Mouse (Mus musculus) heart, postnatal 0 days (tissue): ENCODE measurements at regions not wholly inside any gene's neighbourhood (a gene's known extent, or its start where the extent isn't known, plus 50 kb on each side); places are given as distances from the start of the nearest gene placed in this dataset.

ENCODE experiments used
- CTCF ChIP-seq: IDR thresholded peaks from 2 replicates; pipeline ENCODE4 v1.5.1; 2016; ENCODE audit warnings: antibody characterized with exemption, control low read depth, low read depth
- EP300 ChIP-seq: IDR thresholded peaks from 2 replicates; pipeline ENCODE4 v1.6.1; 2016; ENCODE audit warnings: antibody characterized with exemption, low read depth

DNA sequence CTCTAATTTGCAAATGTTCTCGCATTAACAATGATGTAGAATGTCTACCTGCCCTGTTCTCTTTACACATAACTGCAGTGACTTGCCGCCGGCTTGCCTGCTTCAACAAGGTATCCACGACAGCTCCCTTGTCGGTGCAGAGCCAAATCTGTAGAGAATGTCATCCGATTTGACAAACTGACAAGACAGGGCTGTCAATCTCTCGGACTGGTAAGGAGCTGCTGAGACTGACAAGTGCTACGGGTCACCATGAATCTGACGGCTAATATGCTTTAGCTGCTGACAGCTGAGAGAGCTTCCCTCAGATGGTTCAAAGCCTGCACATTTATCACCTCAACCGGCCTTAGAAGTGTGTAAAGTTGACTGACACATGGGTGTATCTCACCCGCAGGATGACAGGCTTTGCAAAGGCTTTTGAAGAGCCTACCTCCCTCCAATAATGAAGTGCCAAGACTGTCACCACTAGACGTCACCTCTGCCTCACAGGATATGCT, 129.0 kb upstream of the Castor2 start:
- TF ChIP-seq EP300 (no peak), CTCF (no peak)
